Mouse (Mus musculus): ENCODE measurements at regions not wholly inside any gene's neighbourhood (a gene's known extent, or its start where the extent isn't known, plus 50 kb on each side); places are given as distances from the start of the nearest gene placed in this dataset.

DNA sequence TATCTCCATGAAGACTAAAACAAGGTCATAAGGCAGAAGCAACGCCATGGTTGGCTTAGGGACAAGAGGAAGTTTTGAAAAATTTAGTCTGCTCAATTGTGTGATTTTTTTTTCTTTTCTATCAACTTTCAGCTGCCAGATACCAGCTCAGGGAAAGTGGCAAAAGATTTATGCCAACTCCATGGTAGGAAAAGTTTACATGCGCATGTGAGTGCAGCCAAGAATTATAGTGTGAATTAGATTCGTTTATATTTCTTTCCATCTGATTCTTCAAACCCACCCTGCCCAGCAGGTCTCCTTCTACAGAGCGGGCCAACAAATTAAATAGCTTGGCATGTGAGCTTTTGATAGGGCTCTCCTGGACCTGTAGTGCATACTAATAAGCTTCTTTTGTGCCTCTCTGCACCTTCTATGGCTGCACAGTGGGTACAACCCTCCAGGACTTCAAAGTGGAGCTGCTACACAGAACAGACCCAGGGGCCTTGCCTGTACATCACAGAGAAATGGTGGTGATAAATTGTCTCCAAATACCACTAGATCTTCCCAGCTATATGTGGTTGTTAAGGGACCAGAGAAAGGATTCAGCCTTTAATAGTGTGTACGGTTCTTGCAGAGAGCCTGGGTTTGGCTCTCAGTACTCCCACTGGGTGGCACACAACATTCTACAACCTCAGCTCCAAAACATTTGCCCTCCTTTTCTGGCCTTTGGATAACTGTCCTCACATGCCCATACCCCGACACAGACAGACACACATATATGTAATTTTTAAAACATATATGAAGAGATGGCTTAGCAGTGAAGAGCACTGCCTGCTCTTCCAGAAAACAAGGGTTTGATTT is 135.0 kb downstream of the Basp1 start:
- Histone ChIP-seq H3K36me3 (no peaks in the 10 kb centered on the region), H3K4me3 (no peak overlapping the region), H3K27me3 (ENCODE audit: low read depth, poor library complexity, severe bottlenecking) (no peaks in the 10 kb centered on the region), H3K9me3 (replicated peaks) (no peaks in the 10 kb centered on the region), H3K4me1 (peaks cover 13% of the 10 kb centered on the region), H3K27ac (no peak overlapping the region)
- WGBS = 84% methylated on average over 6 of the region's 6 CpGs
- DNase-seq (ENCODE audit: low spot score) = no peak

DNA sequence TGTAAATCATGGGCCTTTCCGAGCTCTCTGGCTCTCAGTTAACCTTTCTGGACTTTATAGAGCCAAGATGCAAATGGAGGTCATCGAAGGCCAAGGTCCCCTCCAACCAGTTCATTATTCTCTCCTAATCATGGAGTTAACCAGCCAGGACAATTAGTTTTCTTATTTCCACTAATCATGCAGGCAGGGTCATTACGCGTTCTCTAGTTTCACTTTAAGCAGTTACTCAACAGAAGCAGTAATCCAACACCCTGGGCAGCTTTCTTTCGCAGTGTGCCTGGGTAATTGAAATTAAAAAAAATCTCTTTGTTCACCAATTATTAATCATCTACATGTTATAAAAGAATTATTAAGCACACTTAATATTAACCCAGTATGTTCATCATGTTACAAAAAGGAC is 137.3 kb downstream of the Basp1 start:
- Histone ChIP-seq H3K36me3 (no peaks in the 10 kb centered on the region), H3K27me3 (ENCODE audit: low read depth, poor library complexity, severe bottlenecking) (no peaks in the 10 kb centered on the region), H3K4me1 (peaks cover 12% of the 10 kb centered on the region), H3K9me3 (replicated peaks) (no peaks in the 10 kb centered on the region), H3K4me3 (no peak overlapping the region), H3K27ac (no peak overlapping the region)
- no peak for DNase-seq (ENCODE audit: low spot score)
- 59% methylated on average over 5 of the region's 5 CpGs for WGBS

DNA sequence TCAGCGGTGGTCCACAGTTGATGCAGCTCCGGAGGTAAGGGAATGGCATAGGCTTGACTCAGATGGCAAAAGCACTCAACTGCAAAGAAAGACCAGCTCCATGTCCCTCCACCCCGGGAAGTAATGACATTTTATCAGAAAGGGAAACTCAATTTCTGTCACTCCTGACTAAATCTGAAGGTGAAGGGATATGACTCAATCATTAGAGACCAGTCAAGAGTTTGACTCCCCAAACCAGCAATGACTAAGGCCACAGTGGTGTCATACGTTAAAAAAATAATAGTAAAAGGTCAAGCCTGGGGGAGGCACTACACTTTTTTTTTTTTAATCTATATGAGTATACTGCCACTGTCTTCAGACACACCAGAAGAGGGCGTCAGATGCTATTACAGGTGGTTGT is 141.7 kb downstream of the Basp1 start:
- no peak for DNase-seq (ENCODE audit: low spot score)
- no peaks in the 10 kb centered on the region for H3K27me3 ChIP-seq (ENCODE audit: low read depth, poor library complexity, severe bottlenecking)
- no peaks in the 10 kb centered on the region for H3K9me3 ChIP-seq (replicated peaks)
- peaks cover 9% of the 10 kb centered on the region; the same call in 1 of the 2 replicates for H3K4me1 ChIP-seq
- 92% methylated on average over 5 of the region's 5 CpGs for WGBS
- no peak overlapping the region for H3K27ac ChIP-seq
- H3K4me3 ChIP-seq = no peak overlapping the region
- H3K36me3 ChIP-seq = no peaks in the 10 kb centered on the region

DNA sequence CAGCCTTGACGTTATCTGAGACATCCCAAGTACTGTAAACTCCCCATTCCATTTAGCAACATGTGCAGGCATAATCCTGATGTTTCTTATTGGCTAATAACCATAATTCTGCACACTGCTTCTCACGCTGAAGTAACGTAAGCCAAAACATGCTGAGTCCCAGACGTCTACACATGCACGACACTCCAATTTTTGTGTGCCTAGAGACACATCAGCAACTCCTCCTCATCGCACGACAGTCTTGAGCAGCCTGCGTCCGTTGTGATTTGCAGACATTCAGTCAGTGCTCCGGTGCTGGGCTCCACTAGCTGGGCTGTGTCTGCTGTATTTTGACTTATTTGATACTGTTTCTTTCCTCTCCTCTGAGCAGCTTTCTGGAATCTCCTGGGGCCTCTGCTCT is 143.2 kb downstream of the Basp1 start:
- WGBS = 91% methylated on average over 10 of the region's 10 CpGs

DNA sequence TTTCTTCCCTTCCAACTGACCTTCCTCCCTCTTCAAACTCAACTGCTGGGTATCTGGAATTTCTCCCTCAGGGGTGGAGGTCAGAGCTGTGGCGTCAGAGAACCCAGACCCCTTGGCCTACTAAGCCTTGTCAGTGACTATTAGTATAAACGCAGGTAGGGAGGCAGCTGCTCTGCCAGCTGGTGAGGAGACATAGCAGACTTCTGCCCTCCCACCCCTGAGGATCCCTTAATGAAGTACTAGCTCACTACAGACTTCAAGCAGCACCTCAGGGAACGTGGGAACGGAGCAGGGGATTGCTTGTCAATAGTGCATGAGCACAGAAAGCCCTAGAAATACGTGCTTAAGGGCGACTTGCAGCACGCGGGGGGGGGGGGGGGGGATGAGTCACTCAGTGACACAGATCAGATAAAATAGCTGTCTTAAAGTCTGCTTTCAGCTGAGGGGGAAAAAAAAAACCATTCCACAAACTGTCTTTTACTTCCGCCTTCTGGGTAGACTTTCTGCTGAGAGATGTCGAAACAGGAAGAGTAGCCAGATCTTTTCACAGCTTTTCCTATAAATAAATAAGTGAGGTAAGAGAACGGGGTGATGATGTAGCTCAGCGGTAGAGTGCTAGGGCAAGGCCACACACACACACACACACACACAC is 144.1 kb downstream of the Basp1 start:
- WGBS = 59% methylated on average over 11 of the region's 12 CpGs

More for the DNA sequence above, 143.2 kb downstream of the Basp1 start:
- Histone ChIP-seq H3K27ac (no peak overlapping the region), H3K9me3 (replicated peaks) (no peaks in the 10 kb centered on the region), H3K36me3 (no peaks in the 10 kb centered on the region), H3K4me1 (peaks cover 5% of the 10 kb centered on the region; the same call in 1 of the 2 replicates), H3K4me3 (no peak overlapping the region), H3K27me3 (ENCODE audit: low read depth, poor library complexity, severe bottlenecking) (no peaks in the 10 kb centered on the region)
- DNase-seq (ENCODE audit: low spot score) = no peak

DNA sequence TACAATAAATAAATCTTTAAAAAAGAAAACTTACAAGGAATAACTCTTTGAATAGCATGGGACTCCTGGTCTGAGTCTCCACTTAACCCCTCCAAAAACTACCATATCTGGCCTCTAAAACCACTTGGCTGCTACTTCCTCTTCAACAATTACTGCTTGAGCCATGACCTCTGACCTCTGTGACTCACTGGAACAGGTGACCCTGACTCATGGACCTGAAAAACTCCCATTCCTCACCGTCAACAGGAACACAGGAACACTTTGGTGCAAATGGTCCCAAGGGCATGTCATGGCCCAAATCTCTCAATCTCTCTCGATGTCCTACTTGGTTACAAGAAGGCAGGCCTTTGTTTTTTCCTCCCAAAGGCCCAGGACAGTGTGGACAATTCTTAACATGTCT is 145.1 kb downstream of the Basp1 start:
- Histone ChIP-seq H3K9me3 (replicated peaks) (no peaks in the 10 kb centered on the region), H3K36me3 (no peaks in the 10 kb centered on the region), H3K4me3 (no peak overlapping the region), H3K4me1 (peaks cover 5% of the 10 kb centered on the region; the same call in 1 of the 2 replicates), H3K27me3 (ENCODE audit: low read depth, poor library complexity, severe bottlenecking) (no peaks in the 10 kb centered on the region), H3K27ac (no peak overlapping the region)
- DNase-seq (ENCODE audit: low spot score) = no peak
- WGBS = 67% methylated on average over 2 of the region's 2 CpGs

More for the DNA sequence above, 144.1 kb downstream of the Basp1 start:
- DNase-seq (ENCODE audit: low spot score) = no peak
- Histone ChIP-seq H3K27me3 (ENCODE audit: low read depth, poor library complexity, severe bottlenecking) (no peaks in the 10 kb centered on the region), H3K27ac (no peak overlapping the region), H3K4me1 (peaks cover 5% of the 10 kb centered on the region; the same call in 1 of the 2 replicates), H3K4me3 (no peak overlapping the region), H3K36me3 (no peaks in the 10 kb centered on the region), H3K9me3 (replicated peaks) (no peaks in the 10 kb centered on the region)

DNA sequence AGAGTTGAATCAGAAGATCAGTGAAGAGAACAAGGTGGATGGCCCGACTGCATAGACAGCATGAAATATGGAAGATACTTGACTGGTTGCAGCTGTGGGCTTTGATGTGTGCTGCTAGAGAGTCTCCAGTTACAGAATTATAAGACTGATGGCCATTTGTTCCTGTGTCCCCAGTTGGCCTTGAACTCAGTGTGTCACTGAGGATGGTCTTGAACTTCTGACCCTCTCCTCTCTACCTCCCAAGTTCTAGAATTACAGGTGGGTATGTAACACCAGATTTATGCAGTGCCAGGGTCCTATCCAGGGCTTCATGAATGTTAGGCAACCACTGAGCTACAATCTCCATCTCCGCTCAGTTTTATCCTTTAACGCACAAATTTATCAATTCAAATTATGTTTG is 146.1 kb downstream of the Basp1 start:
- 77% methylated on average over 3 of the region's 3 CpGs for WGBS
- Histone ChIP-seq H3K9me3 (replicated peaks) (no peaks in the 10 kb centered on the region), H3K27ac (no peak overlapping the region), H3K4me3 (no peak overlapping the region), H3K4me1 (peaks cover 5% of the 10 kb centered on the region; the same call in 1 of the 2 replicates), H3K36me3 (no peaks in the 10 kb centered on the region), H3K27me3 (ENCODE audit: low read depth, poor library complexity, severe bottlenecking) (no peaks in the 10 kb centered on the region)
- DNase-seq (ENCODE audit: low spot score) = no peak

DNA sequence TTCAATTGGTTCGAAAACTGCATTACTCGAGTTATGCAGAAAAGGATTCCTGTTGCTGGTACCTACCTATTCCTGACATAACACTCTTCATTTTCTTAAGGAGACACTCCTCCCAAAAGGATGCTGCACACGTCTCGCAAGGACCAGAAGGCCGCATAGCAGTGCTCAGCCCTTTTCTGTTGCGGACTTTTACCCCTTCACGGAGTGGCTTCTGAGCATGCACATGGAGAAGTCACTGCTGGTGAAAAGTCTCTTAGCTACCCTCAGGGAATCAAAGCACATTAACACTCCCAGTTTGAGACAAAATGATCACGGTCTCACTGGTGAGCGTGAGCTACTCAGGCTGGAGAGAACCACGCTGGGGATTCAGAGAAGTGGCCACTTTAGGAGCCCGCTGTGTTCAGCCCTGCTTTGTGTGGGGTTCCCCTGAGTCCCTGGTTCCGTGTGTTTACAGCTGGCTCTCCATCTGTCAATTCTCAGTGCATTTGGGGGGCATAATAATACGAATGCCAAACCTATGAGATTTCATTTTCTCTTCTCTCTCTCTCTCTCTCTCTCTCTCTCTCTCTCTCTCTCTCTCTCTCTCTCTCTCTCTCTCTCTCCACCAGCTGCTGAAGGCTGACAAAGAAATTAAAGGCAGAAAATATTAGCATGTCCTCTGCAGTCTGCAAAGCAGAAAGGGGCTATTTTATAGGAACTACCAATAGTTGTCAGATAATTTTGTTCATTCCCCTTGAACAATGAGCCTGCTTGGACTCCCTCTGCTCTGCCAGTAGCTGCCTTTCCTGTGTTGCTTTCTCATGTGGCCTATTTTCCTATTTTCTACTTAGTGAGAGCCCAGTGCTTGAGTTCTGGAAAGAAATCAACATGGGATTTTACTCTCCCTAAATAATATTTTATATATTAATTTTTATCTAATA is 160.7 kb downstream of the Basp1 start:
- Histone ChIP-seq H3K27ac (no peak overlapping the region), H3K9me3 (replicated peaks) (no peaks in the 10 kb centered on the region), H3K36me3 (no peaks in the 10 kb centered on the region), H3K4me1 (no peaks in the 10 kb centered on the region), H3K27me3 (ENCODE audit: low read depth, poor library complexity, severe bottlenecking) (no peaks in the 10 kb centered on the region), H3K4me3 (no peak overlapping the region)
- WGBS = 84% methylated on average over 13 of the region's 13 CpGs
- DNase-seq (ENCODE audit: low spot score) = no peak

DNA sequence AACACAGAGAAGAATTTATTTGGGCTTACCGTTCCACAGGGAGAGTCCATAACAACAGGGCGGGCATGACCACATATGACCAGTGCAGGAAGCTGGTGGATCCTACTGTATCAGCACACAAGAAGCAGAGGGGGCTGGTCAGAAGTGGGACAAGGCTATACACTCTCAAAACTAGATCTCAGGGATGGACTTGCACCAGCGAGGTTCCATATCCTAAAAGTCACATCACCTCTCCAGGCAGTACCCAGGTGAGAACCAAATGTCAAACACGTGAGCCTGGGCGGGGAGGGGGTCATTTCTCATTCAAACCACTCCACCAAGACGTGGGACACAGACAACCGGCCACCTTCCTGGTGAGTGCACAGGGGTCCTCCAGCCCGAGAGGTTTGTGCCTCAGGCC is 167.9 kb downstream of the Basp1 start:
- DNase-seq (ENCODE audit: low spot score) = no peak
- H3K36me3 ChIP-seq = no peaks in the 10 kb centered on the region
- no peaks in the 10 kb centered on the region for H3K4me1 ChIP-seq
- no peak overlapping the region for H3K27ac ChIP-seq
- 92% methylated on average over 8 of the region's 8 CpGs for WGBS
- H3K4me3 ChIP-seq = no peak overlapping the region
- H3K9me3 ChIP-seq (replicated peaks) = no peaks in the 10 kb centered on the region
- no peaks in the 10 kb centered on the region for H3K27me3 ChIP-seq (ENCODE audit: low read depth, poor library complexity, severe bottlenecking)

DNA sequence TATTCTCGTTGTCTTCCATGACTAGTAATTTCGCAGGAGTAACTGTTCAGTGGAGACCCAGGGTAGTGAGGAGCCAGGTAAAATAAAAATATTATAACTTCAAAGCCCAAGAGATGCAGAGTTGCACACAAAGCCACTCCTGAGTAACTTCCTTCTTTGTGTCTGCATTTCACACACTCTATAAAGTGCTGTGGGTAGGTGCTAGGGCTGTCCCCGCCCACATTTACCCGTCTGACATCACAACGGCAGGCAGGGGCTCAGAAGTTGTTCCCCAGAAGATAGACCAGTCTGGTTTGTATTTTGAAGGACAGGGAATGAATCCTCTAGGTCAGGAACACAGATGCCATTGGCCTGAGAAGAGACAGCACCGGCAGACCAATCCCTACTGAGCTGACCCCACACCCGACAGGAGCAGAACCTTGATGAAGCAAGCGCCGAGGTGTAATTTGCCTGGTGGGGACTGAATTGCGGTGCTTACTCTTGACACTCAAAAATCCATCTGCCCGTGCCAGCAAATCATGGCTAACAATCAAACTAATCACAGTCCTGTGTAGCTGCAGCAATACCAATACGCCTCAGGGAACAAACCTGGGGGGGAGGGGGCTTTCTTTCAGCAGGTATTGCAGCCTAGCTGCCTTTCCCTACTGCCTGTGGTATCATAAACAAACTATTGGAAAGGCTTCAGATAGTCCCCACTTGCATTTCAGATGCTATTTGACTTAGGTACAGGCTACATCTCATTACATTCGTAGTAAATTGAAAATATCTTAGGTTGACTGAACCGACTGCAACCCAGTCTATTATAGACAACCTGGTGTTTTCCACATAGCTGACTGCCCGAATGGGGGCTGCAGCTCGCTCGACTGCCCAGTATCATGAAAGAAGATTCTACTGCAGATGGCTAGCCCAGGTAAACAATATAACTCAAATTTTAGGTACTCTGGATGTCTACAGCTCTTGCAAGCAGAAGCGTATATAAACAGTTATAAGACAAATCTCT is 175.6 kb downstream of the Basp1 start:
- peaks cover 6% of the 10 kb centered on the region; the same call in 1 of the 2 replicates for H3K4me1 ChIP-seq
- H3K36me3 ChIP-seq = no peaks in the 10 kb centered on the region
- H3K27me3 ChIP-seq (ENCODE audit: low read depth, poor library complexity, severe bottlenecking) = no peaks in the 10 kb centered on the region
- WGBS = 70% methylated on average over 18 of the region's 18 CpGs
- H3K27ac ChIP-seq = no peak overlapping the region
- H3K4me3 ChIP-seq = no peak overlapping the region
- DNase-seq (ENCODE audit: low spot score) = no peak
- H3K9me3 ChIP-seq (replicated peaks) = no peaks in the 10 kb centered on the region

DNA sequence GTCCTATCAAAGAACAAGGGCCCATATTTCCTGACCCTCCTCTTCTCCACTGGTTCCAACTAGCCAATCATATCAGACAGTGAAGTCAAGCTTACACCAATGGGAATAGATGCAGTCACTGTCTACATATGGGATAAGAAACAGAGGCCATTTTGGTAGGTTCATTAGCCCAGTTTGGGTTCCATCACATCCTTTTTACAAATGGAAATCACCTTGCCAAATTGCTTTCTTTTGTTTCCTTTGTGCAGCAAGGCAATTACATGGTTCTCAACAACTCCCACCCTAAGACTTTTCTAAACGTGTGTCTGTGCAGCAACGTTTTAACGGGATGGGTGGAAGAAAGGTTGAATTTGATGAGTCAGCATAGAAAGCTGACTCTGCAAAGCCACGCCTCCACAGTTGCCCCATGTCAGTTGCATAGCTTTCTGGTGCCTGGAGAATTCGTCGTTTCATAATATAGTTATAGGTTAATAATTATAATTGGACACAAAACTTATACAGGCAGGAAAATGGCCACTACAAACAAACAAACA is 177.3 kb downstream of the Basp1 start:
- no peaks in the 10 kb centered on the region for H3K36me3 ChIP-seq
- peaks cover 6% of the 10 kb centered on the region; the same call in 1 of the 2 replicates for H3K4me1 ChIP-seq
- no peaks in the 10 kb centered on the region for H3K9me3 ChIP-seq (replicated peaks)
- H3K27me3 ChIP-seq (ENCODE audit: low read depth, poor library complexity, severe bottlenecking) = no peaks in the 10 kb centered on the region
- WGBS = 86% methylated on average over 6 of the region's 6 CpGs
- no peak for DNase-seq (ENCODE audit: low spot score)
- no peak overlapping the region for H3K27ac ChIP-seq
- H3K4me3 ChIP-seq = no peak overlapping the region

All from limb, embryonic 10.5 days (tissue).